Mouse (Mus musculus) liver, adult 2 months (tissue): ENCODE data around the gene Il3. TPM values are rescaled to one million over a fixed set of nuclear protein-coding genes. Genes with fewer than 3 reads are reported as not detected.

Experiments used
- DNase-seq: peaks from one replicate; pipeline ENCODE4 v3.0.0-alpha.2; 2011; ENCODE audit warnings: low read depth, low spot score; ENCODE audit errors: extremely low read depth
- H3K27ac ChIP-seq: fragments of 200-500 bp; replicated peaks from 2 replicates; pipeline ENCODE4 v1.5.1; 2012; ENCODE audit warnings: low read depth, mild to moderate bottlenecking, control low read depth, inconsistent platforms, low read length; ENCODE audit not compliant: insufficient read depth
- H3K27me3 ChIP-seq: fragments of 200-500 bp; 2 replicates; pipeline ENCODE4 v1.6.1; 2012; ENCODE audit warnings: mild to moderate bottlenecking, moderate library complexity, low read length, inconsistent platforms; ENCODE audit not compliant: control insufficient read depth, insufficient read depth
- H3K36me3 ChIP-seq: fragments of 200-500 bp; 2 replicates; pipeline ENCODE4 v1.6.1; 2012; ENCODE audit warnings: low read length, inconsistent platforms; ENCODE audit not compliant: control insufficient read depth, insufficient read depth
- H3K4me1 ChIP-seq: fragments of 200-500 bp; 2 replicates; pipeline ENCODE4 v1.6.1; 2011; ENCODE audit warnings: low read length; ENCODE audit not compliant: control insufficient read depth, insufficient read depth
- H3K4me3 ChIP-seq: fragments of 200-500 bp; 2 replicates; pipeline ENCODE4 v1.5.1; 2011; ENCODE audit warnings: low read depth, mild to moderate bottlenecking, control low read depth, low read length, moderate library complexity; ENCODE audit not compliant: insufficient read depth
- H3K79me2 ChIP-seq: fragments of 200-500 bp; 2 replicates; pipeline ENCODE4 v1.6.1; 2012; ENCODE audit warnings: inconsistent platforms, mild to moderate bottlenecking, low read length, moderate library complexity; ENCODE audit not compliant: control insufficient read depth, insufficient read depth
- H3K9ac ChIP-seq: fragments of 200-500 bp; 2 replicates; pipeline ENCODE4 v1.6.1; 2012; ENCODE audit warnings: low read depth, mild to moderate bottlenecking, control low read depth, inconsistent platforms, low read length
- CTCF ChIP-seq: fragments of 200-500 bp; IDR thresholded peaks from 2 replicates; pipeline ENCODE4 v1.5.1; 2011; ENCODE audit warnings: low read depth, low read length, control low read depth
- POLR2A ChIP-seq: fragments of 200-500 bp; IDR thresholded peaks from 2 replicates; pipeline ENCODE4 v1.6.1; 2011; ENCODE audit warnings: low read length, control low read depth; ENCODE audit not compliant: insufficient read depth; ENCODE audit errors: extremely low read depth
- WGBS: fragments of 180-500 bp; shearing (Covaris S2); methylation state at CpG from one replicate; pipeline ENCODE4 v1.1.7; 2018; 5-methylcytosine and 5-hydroxymethylcytosine counted together
- polyA plus RNA-seq: library from polyadenylated mRNA; depleted of rRNA; stranded (reverse); fragments of >200 nt; gene quantifications from 2 replicates; pipeline ENCODE4 v1.2.3, GENCODE M21; 2012
- total RNA-seq: library from RNA; depleted of rRNA; stranded (reverse); fragments of >200 nt; gene quantifications from 2 replicates; pipeline ENCODE4 v1.2.3, GENCODE M21; 2014

Il3 gene
- total and polyA plus RNA-seq, 2 experiments, result not detected

DNA sequence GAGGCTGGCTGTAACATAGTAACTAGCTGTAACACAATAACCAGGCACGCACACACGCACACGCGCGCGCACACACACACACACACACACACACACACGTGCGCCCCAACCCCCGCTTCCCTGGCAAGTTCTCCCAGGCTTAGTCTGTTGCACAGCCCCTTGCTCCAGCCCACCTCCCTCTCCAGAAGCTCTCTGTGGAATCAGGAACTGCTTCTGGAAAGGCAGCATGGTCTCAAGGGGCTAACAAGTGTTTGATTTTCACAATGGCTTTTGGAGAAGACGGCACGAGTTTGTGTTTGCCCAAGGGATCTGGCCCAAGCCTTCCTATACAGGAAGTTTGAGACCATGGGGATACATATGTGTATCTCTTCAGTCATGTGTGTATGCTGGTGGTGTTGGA lies 16.5 kb downstream of the Il3 start:
- Histone ChIP-seq H3K4me3 (no peak overlapping the region), H3K79me2 (no peaks in the 10 kb centered on the region), H3K27ac (no peak overlapping the region), H3K9ac (no peak overlapping the region), H3K27me3 (no peaks in the 10 kb centered on the region), H3K4me1 (no peaks in the 10 kb centered on the region), H3K36me3 (no peaks in the 10 kb centered on the region)
- TF ChIP-seq POLR2A, result no peak
- no peak for TF ChIP-seq CTCF
- WGBS, result 90% methylated on average over 11 of the region's 11 CpGs
- no peak for DNase-seq

GRCm38 (mm10) chr11:54249748-54250147 lies 17.3 kb downstream of the Il3 start:
- Histone ChIP-seq H3K4me1 (no peaks in the 10 kb centered on the region), H3K4me3 (no peak overlapping the region), H3K27ac (no peak overlapping the region), H3K9ac (no peak overlapping the region), H3K36me3 (no peaks in the 10 kb centered on the region), H3K79me2 (no peaks in the 10 kb centered on the region), H3K27me3 (no peaks in the 10 kb centered on the region)
- DNase-seq, result no peak
- TF ChIP-seq POLR2A, result no peak
- no peak for TF ChIP-seq CTCF
- 89% methylated on average over 3 of the region's 3 CpGs for WGBS

DNA sequence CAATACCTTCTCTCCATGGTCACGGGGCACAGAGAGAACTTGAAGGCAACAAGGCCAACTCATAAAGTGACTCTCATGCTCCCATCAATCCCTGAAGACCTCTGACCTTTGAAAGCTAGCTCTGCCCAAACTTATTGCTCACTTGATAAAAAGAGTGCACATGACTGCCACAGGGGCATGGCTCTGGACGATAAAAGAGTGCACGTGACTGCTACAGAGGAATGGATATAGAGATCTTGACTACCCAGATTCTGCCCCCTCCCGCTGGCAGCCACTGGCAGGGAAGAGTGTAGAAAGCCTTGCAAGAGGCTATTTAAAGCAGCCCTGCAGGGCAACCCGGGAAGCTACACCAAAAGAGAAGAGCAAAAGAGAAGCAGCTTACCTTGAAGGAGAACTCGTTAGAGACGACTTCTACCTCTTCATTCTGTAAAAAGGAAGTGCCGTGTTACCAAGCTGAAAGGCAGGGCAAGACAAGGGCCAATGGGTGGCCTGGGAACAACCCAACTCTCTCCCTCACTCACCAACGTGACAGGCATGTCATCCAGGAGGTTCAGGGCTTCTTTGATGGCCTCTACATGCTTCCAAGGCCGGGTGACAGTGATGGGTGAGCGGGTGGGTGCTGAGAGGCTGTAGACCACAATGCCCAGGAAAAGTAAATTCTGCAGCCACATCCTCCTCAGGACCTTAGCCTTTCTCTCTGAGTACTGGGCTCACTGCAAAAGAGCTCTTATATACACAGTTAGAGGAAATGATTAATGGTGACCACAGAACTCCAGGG lies 17.9 kb downstream of the Il3 start, which contains the start of gene Csf2:
Gene Csf2 (minus strand): TSS at position 728 of the 778 bp plus-strand sequence.
- Histone ChIP-seq H3K27ac (no peak within 1 kb of the TSS), H3K4me1 (no peaks in the 10 kb centered on the region), H3K27me3 (no peaks in the 10 kb centered on the region), H3K4me3 (no peak within 1 kb of the TSS), H3K79me2 (no peaks in the 10 kb centered on the region), H3K36me3 (no peaks in the 10 kb centered on the region), H3K9ac (no peak within 1 kb of the TSS)
- TF ChIP-seq CTCF (no peak), POLR2A (no peak)
- no peak for DNase-seq
- 62% methylated on average over 11 of the region's 11 CpGs for WGBS

- H3K79me2 ChIP-seq, result no peaks in the 10 kb centered on the region
- no peak overlapping the region for H3K27ac ChIP-seq
- H3K27me3 ChIP-seq, result no peaks in the 10 kb centered on the region
- H3K9ac ChIP-seq, result no peak overlapping the region
- 81% methylated on average over 10 of the region's 10 CpGs for WGBS
- H3K4me3 ChIP-seq, result no peak overlapping the region
- DNase-seq, result no peak
- no peaks in the 10 kb centered on the region for H3K36me3 ChIP-seq
- H3K4me1 ChIP-seq, result no peaks in the 10 kb centered on the region
- TF ChIP-seq POLR2A (no peak), CTCF (no peak)
Observed at GRCm38 (mm10) chr11:54247251-54247950, 19.7 kb downstream of the Il3 start.

DNA sequence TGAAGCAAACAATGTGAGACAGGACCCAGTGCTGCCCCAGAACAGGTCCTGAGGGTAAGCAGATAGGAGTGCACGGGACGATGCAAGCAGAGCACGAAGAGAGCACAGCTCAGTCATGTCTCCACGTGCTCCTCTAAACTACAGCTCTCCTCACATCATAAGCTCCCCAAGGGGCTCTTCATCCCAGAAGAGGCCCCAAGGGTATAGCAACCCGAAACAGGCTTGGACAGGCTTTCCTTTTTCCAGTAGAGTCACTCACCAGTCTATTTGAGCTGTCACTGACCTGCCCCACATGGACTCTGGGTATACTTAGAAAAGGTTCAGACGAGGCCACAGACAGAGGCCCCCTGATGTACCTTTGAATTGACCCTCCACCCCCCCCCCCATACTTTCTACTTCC lies 22.6 kb downstream of the Il3 start:
- H3K4me1 ChIP-seq, result no peaks in the 10 kb centered on the region
- 80% methylated on average over 6 of the region's 6 CpGs for WGBS
- no peak for TF ChIP-seq POLR2A
- TF ChIP-seq CTCF, result no peak

GRCm38 (mm10) chr11:54242494-54242893 lies 24.6 kb downstream of the Il3 start:
- Histone ChIP-seq H3K4me1 (no peaks in the 10 kb centered on the region), H3K9ac (no peak overlapping the region), H3K79me2 (no peaks in the 10 kb centered on the region), H3K27ac (no peak overlapping the region), H3K36me3 (no peaks in the 10 kb centered on the region), H3K4me3 (no peak overlapping the region), H3K27me3 (no peaks in the 10 kb centered on the region)
- no peak for DNase-seq
- TF ChIP-seq CTCF (no peak), POLR2A (no peak)
- 87% methylated on average over 3 of the region's 3 CpGs for WGBS

More for the DNA sequence above, 22.6 kb downstream of the Il3 start:
- no peak for DNase-seq
- no peak overlapping the region for H3K27ac ChIP-seq
- H3K36me3 ChIP-seq, result no peaks in the 10 kb centered on the region
- H3K27me3 ChIP-seq, result no peaks in the 10 kb centered on the region
- no peaks in the 10 kb centered on the region for H3K79me2 ChIP-seq
- no peak overlapping the region for H3K9ac ChIP-seq
- no peak overlapping the region for H3K4me3 ChIP-seq
